Mouse (Mus musculus) forebrain, embryonic 12.5 days (tissue): Measurements from ENCODE around the gene Prss50. TPM values are rescaled to one million over a fixed set of nuclear protein-coding genes. Genes with fewer than 3 reads are reported as not detected.

ENCODE experiments used
- ATAC-seq: fragments of 200-750 bp; cut with Nextera tagmentation; 2 replicates; pipeline ENCODE4 v1.8.0; 2017; ENCODE audit warnings: moderate TSS enrichment; ENCODE audit not compliant: low FRiP score
- H3K27ac ChIP-seq: fragments of 300-500 bp; sonication (generic); 2 replicates; pipeline ENCODE4 v1.5.1; 2016; ENCODE audit warnings: mild to moderate bottlenecking
- H3K27me3 ChIP-seq: fragments of 300-500 bp; sonication (generic); 2 replicates; pipeline ENCODE4 v1.6.1; 2016; ENCODE audit warnings: mild to moderate bottlenecking
- H3K36me3 ChIP-seq: fragments of 300-500 bp; sonication (generic); replicated peaks from 2 replicates; pipeline ENCODE4 v1.6.1; 2016; ENCODE audit warnings: mild to moderate bottlenecking
- H3K4me1 ChIP-seq: fragments of 300-500 bp; sonication (generic); 2 replicates; pipeline ENCODE4 v1.6.1; 2016
- H3K4me2 ChIP-seq: fragments of 300-500 bp; sonication (generic); 2 replicates; pipeline ENCODE4 v1.6.1; 2016; ENCODE audit warnings: mild to moderate bottlenecking, moderate library complexity
- H3K4me3 ChIP-seq: fragments of 300-500 bp; sonication (generic); replicated peaks from 2 replicates; pipeline ENCODE4 v1.5.1; 2016; ENCODE audit warnings: mild to moderate bottlenecking
- H3K9ac ChIP-seq: fragments of 300-500 bp; sonication (generic); 2 replicates; pipeline ENCODE4 v1.6.1; 2016; ENCODE audit warnings: mild to moderate bottlenecking
- H3K9me3 ChIP-seq: fragments of 300-500 bp; sonication (generic); 2 replicates; pipeline ENCODE4 v1.6.1; 2016
- WGBS: fragments of 180-500 bp; shearing (Covaris S2); methylation state at CpG from one replicate; pipeline ENCODE4 v1.1.7; 2016; 5-methylcytosine and 5-hydroxymethylcytosine counted together
- polyA plus RNA-seq: library from polyadenylated mRNA; unstranded; fragments of >200 nt; fragmentation: Nextera tagmentation; extraction: Ambion mirVana; gene quantifications from 2 replicates; pipeline ENCODE4 v1.2.1, GENCODE M21; 2016

The Prss50 gene
- polyA plus RNA-seq, 1 experiment from 2014 or later = 0.17 TPM

- Histone ChIP-seq H3K36me3 (no peaks in the 10 kb centered on the region), H3K4me3 (no peak overlapping the region), H3K9ac (no peak overlapping the region), H3K27me3 (no peaks in the 10 kb centered on the region), H3K27ac (no peak overlapping the region), H3K4me1 (peaks cover 5% of the 10 kb centered on the region; the same call in 1 of the 2 replicates), H3K9me3 (no peaks in the 10 kb centered on the region), H3K4me2 (no peak overlapping the region)
- WGBS = 86% methylated on average over 2 of the region's 2 CpGs
- no peak for ATAC-seq
Observed at GRCm38 (mm10) chr9:110841438-110841837, 16.3 kb upstream of the Prss50 start.

GRCm38 (mm10) chr9:110844206-110844605 lies 13.6 kb upstream of the Prss50 start, which contains the start of gene Prss46:
Gene Prss46 (plus strand): TSS chr9:110844506.
- peaks cover 5% of the 10 kb centered on the region; the same call in 1 of the 2 replicates for H3K4me1 ChIP-seq
- H3K4me2 ChIP-seq = no peak within 1 kb of the TSS
- ATAC-seq = no peak
- WGBS = 78% methylated on average over 10 of the region's 10 CpGs
- no peaks in the 10 kb centered on the region for H3K27me3 ChIP-seq
- H3K27ac ChIP-seq = no peak within 1 kb of the TSS
- H3K36me3 ChIP-seq = no peaks in the 10 kb centered on the region
- H3K9me3 ChIP-seq = no peaks in the 10 kb centered on the region
- H3K4me3 ChIP-seq = no peak within 1 kb of the TSS
- H3K9ac ChIP-seq = no peak within 1 kb of the TSS

- Histone ChIP-seq H3K4me3 (no peak overlapping the region), H3K4me2 (no peak overlapping the region), H3K27me3 (no peaks in the 10 kb centered on the region), H3K9me3 (no peaks in the 10 kb centered on the region), H3K27ac (no peak overlapping the region), H3K36me3 (no peaks in the 10 kb centered on the region), H3K4me1 (no peaks in the 10 kb centered on the region), H3K9ac (no peak overlapping the region)
- no peak for ATAC-seq
- WGBS = 85% methylated on average over 7 of the region's 7 CpGs
Observed at GRCm38 (mm10) chr9:110849162-110849561, 8.6 kb upstream of the Prss50 start.

- H3K4me1 ChIP-seq = peaks cover 7% of the 10 kb centered on the region
- H3K36me3 ChIP-seq = no peaks in the 10 kb centered on the region
- H3K9ac ChIP-seq = no peak overlapping the region
- H3K4me2 ChIP-seq = no peak overlapping the region
- no peaks in the 10 kb centered on the region for H3K9me3 ChIP-seq
- H3K27me3 ChIP-seq = peaks cover 32% of the 10 kb centered on the region
- 72% methylated on average over 7 of the region's 7 CpGs for WGBS
- H3K27ac ChIP-seq = no peak overlapping the region
- no peak for ATAC-seq
- H3K4me3 ChIP-seq = no peak overlapping the region
Observed at GRCm38 (mm10) chr9:110855903-110856302, 1.9 kb upstream of the Prss50 start.

- no peak overlapping the region for H3K9ac ChIP-seq
- peaks cover 7% of the 10 kb centered on the region for H3K4me1 ChIP-seq
- H3K36me3 ChIP-seq = no peaks in the 10 kb centered on the region
- H3K4me2 ChIP-seq = no peak overlapping the region
- H3K27ac ChIP-seq = no peak overlapping the region
- 70% methylated on average over 4 of the region's 4 CpGs for WGBS
- ATAC-seq = no peak
- no peak overlapping the region for H3K4me3 ChIP-seq
- peaks cover 32% of the 10 kb centered on the region for H3K27me3 ChIP-seq
- H3K9me3 ChIP-seq = no peaks in the 10 kb centered on the region
Observed at GRCm38 (mm10) chr9:110856920-110857319, 847 bp upstream of the Prss50 start.

GRCm38 (mm10) chr9:110858523-110858922 lies 756 bp downstream of the Prss50 start:
- Histone ChIP-seq H3K4me2 (no peak overlapping the region), H3K27ac (no peak overlapping the region), H3K4me1 (peaks cover 7% of the 10 kb centered on the region), H3K9me3 (no peaks in the 10 kb centered on the region), H3K27me3 (peaks cover 32% of the 10 kb centered on the region), H3K4me3 (no peak overlapping the region), H3K9ac (no peak overlapping the region), H3K36me3 (no peaks in the 10 kb centered on the region)
- no peak for ATAC-seq
- WGBS = 64% methylated on average over 5 of the region's 5 CpGs

GRCm38 (mm10) chr9:110858967-110859596 lies 1.3 kb downstream of the Prss50 start:
- no peak overlapping the region for H3K4me2 ChIP-seq
- H3K9me3 ChIP-seq = no peaks in the 10 kb centered on the region
- no peak overlapping the region for H3K4me3 ChIP-seq
- 84% methylated on average over 5 of the region's 5 CpGs for WGBS
- H3K27me3 ChIP-seq = peaks cover 32% of the 10 kb centered on the region
- no peak overlapping the region for H3K27ac ChIP-seq
- H3K9ac ChIP-seq = no peak overlapping the region
- H3K36me3 ChIP-seq = no peaks in the 10 kb centered on the region
- H3K4me1 ChIP-seq = peaks cover 7% of the 10 kb centered on the region
- no peak for ATAC-seq

- no peak for ATAC-seq
Observed at GRCm38 (mm10) chr9:110871030-110871429, 13.3 kb downstream of the Prss50 start.

GRCm38 (mm10) chr9:110873681-110874659 lies 16.2 kb downstream of the Prss50 start:
- 7% methylated on average over 40 of the region's 40 CpGs for WGBS
- peaks cover 22% of the 10 kb centered on the region for H3K4me1 ChIP-seq
- peak overlapping the region; percentile 30 for H3K4me3 ChIP-seq
- peaks cover 53% of the 10 kb centered on the region for H3K27me3 ChIP-seq
- peak; percentile 54 for ATAC-seq
- H3K4me2 ChIP-seq = peak overlapping the region; percentile 55
- peak overlapping the region; percentile 36; the same call in 1 of the 2 replicates for H3K9ac ChIP-seq
- no peaks in the 10 kb centered on the region for H3K36me3 ChIP-seq
- no peaks in the 10 kb centered on the region for H3K9me3 ChIP-seq
- H3K27ac ChIP-seq = no peak overlapping the region

More at GRCm38 (mm10) chr9:110871030-110871429, 13.3 kb downstream of the Prss50 start:
- no peak overlapping the region for H3K9ac ChIP-seq
- WGBS = 18% methylated on average over 7 of the region's 7 CpGs
- H3K9me3 ChIP-seq = no peaks in the 10 kb centered on the region
- H3K4me3 ChIP-seq = no peak overlapping the region
- no peaks in the 10 kb centered on the region for H3K36me3 ChIP-seq
- peaks cover 31% of the 10 kb centered on the region for H3K27me3 ChIP-seq
- H3K4me2 ChIP-seq = no peak overlapping the region
- no peak overlapping the region for H3K27ac ChIP-seq
- H3K4me1 ChIP-seq = peaks cover 22% of the 10 kb centered on the region

GRCm38 (mm10) chr9:110874660-110875191 lies 17.0 kb downstream of the Prss50 start:
- ATAC-seq = peak; percentile 36; the same call in 1 of the 2 replicates
- Histone ChIP-seq H3K36me3 (no peaks in the 10 kb centered on the region), H3K4me2 (0 out of 2 replicates have a peak overlapping the region, but pooled peaks have one; percentile 55), H3K27ac (no peak overlapping the region), H3K9me3 (no peaks in the 10 kb centered on the region), H3K27me3 (peaks cover 61% of the 10 kb centered on the region), H3K4me3 (no peak overlapping the region), H3K9ac (no peak overlapping the region), H3K4me1 (peaks cover 25% of the 10 kb centered on the region)
- 19% methylated on average over 3 of the region's 3 CpGs for WGBS

GRCm38 (mm10) chr9:110875288-110875695 lies 17.5 kb downstream of the Prss50 start:
- Histone ChIP-seq H3K36me3 (no peaks in the 10 kb centered on the region), H3K9ac (no peak overlapping the region), H3K27ac (0 out of 2 replicates have a peak overlapping the region, but pooled peaks have one; percentile 13), H3K4me3 (no peak overlapping the region), H3K4me1 (peaks cover 31% of the 10 kb centered on the region), H3K9me3 (no peaks in the 10 kb centered on the region), H3K4me2 (no peak overlapping the region), H3K27me3 (peaks cover 66% of the 10 kb centered on the region)
- no peak for ATAC-seq
- WGBS = 26% methylated on average over 4 of the region's 6 CpGs

GRCm38 (mm10) chr9:110877353-110877752 lies 19.6 kb downstream of the Prss50 start:
- Histone ChIP-seq H3K27me3 (peaks cover 81% of the 10 kb centered on the region), H3K9ac (no peak overlapping the region), H3K9me3 (no peaks in the 10 kb centered on the region), H3K27ac (no peak overlapping the region), H3K4me2 (no peak overlapping the region), H3K4me3 (no peak overlapping the region), H3K4me1 (peaks cover 32% of the 10 kb centered on the region), H3K36me3 (no peaks in the 10 kb centered on the region)
- no peak for ATAC-seq
- 80% methylated on average over 1 of the region's 1 CpGs for WGBS
